Mouse (Mus musculus): Measurements from ENCODE around the gene Iqub.

GRCm38 (mm10) chr6:24490341-24490740, 24.5 kb downstream of the Iqub start:
- TF ChIP-seq POLR2A (IDR thresholded peaks at IDR 0.05; ENCODE audit: extremely low read depth, insufficient read depth, low read length), result no peak
- peak; percentile 46 for TF ChIP-seq CTCF (IDR thresholded peaks at IDR 0.05; ENCODE audit: low read depth, low read length)
